Comparison of ENCODE assay signal across 16 mouse cellular contexts in the genomic region with DNA sequence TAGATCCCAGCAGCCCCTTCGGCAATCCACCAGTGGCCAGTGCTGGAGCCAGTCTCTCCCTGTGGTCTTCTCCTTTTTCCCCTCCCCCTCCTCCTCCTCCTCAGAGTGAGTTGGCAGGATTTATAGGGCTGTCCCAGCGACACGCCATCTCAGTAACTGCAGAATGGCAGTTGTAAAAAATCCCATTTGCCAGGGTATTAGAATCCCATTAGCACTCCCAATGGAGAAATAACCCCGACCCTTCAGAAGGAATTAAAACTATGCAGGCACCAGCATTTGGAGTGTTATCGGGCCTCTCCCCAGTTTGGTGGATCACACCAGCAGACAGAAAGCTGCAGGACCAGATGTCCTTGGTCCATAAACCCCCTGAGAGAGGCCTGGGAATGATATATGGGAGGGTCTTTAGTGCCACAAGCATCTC.
DNase-seq lines count a peak whose midpoint lies in the region; ATAC-seq lines count a peak whose summit lies in the region.
"Had no signal": no experiment of that assay in that cellular context is flagged by ENCODE, and none has a peak within 500 bp of the region (broad histone marks: within the 10 kb centered on the region; RNA-seq: fewer than 3 reads in every experiment).

No protein-coding gene starts in this region.

- ATAC-seq in midbrain, embryonic 14.5 days (ENCODE audit: low FRiP score, low TSS enrichment): no peak

- peak; percentile 50 for DNase-seq in embryo, embryonic 10.5 days (ENCODE audit: low spot score)
- DNase-seq in embryo, embryonic 10 days (ENCODE audit: low spot score): no peak
- DNase-seq in midbrain, embryonic 14.5 days: peak; percentile 56
- no peak for DNase-seq in midbrain, embryonic 10.5 days (ENCODE audit: low spot score)
- peak; percentile 26 for DNase-seq in neural tube, embryonic 10.5 days (ENCODE audit: extremely low spot score, low spot score)
- DNase-seq in ovary, adult 18-20 months (ENCODE audit: low spot score): no peak
- no peak for DNase-seq in right cerebral cortex, adult 2 months (ENCODE audit: low spot score in 2 of 2)
- no peak for DNase-seq in Muller cell, postnatal 12 days (ENCODE audit: inconsistent ontology term)
- DNase-seq: adrenal gland, adult 2 months; cerebellum, postnatal 14 days; gastrocnemius, postnatal 14 days; kidney, adult 11 months; left cerebral cortex, postnatal 4 days had no signal

- no peaks in the 10 kb centered on the region for H3K9me3 ChIP-seq in midbrain, embryonic 14.5 days (ENCODE audit: control insufficient read depth, low read length)
- no peaks in the 10 kb centered on the region for H3K9me3 ChIP-seq in midbrain, embryonic 10.5 days (replicated peaks)
- H3K9me3 ChIP-seq: forebrain, embryonic 12.5 days; hindbrain, embryonic 12.5 days had no signal

- WGBS in midbrain, embryonic 14.5 days: 26% methylated on average over 5 of the region's 5 CpGs
- WGBS in midbrain, embryonic 10.5 days: 65% methylated on average over 5 of the region's 5 CpGs

- H3K27ac ChIP-seq in midbrain, embryonic 14.5 days (replicated peaks; ENCODE audit: low read depth, low read length): no peak overlapping the region
- H3K27ac ChIP-seq in midbrain, embryonic 10.5 days (replicated peaks): no peak overlapping the region
- H3K27ac ChIP-seq: forebrain, embryonic 12.5 days; hindbrain, embryonic 12.5 days; liver, embryonic 14.5 days had no signal

- no peak overlapping the region for H3K9ac ChIP-seq in midbrain, embryonic 14.5 days (replicated peaks; ENCODE audit: low read length)
- H3K9ac ChIP-seq: forebrain, embryonic 12.5 days; hindbrain, embryonic 12.5 days; liver, embryonic 14.5 days had no signal

- H3K4me3 ChIP-seq in midbrain, embryonic 14.5 days (replicated peaks; ENCODE audit: low read depth, low read length): no peak overlapping the region
- no peak overlapping the region for H3K4me3 ChIP-seq in midbrain, embryonic 10.5 days
- H3K4me3 ChIP-seq: forebrain, embryonic 12.5 days; hindbrain, embryonic 12.5 days had no signal

- H3K27me3 ChIP-seq in midbrain, embryonic 14.5 days (ENCODE audit: control insufficient read depth, insufficient read depth, low read length): no peaks in the 10 kb centered on the region
- no peaks in the 10 kb centered on the region; the same call in 1 of the 2 replicates for H3K27me3 ChIP-seq in midbrain, embryonic 10.5 days (ENCODE audit: low read depth, poor library complexity, severe bottlenecking)
- H3K27me3 ChIP-seq: hindbrain, embryonic 12.5 days had no signal

- H3K4me2 ChIP-seq in midbrain, embryonic 14.5 days (ENCODE audit: low read length): no peak overlapping the region
- H3K4me2 ChIP-seq: forebrain, embryonic 12.5 days; hindbrain, embryonic 12.5 days had no signal

- H3K4me1 ChIP-seq in midbrain, embryonic 14.5 days (ENCODE audit: control insufficient read depth, insufficient read depth, low read length): peaks cover 10% of the 10 kb centered on the region
- peaks cover 21% of the 10 kb centered on the region for H3K4me1 ChIP-seq in midbrain, embryonic 10.5 days

- H3K36me3 ChIP-seq in midbrain, embryonic 14.5 days (ENCODE audit: control insufficient read depth, insufficient read depth, low read length): no peaks in the 10 kb centered on the region
- no peaks in the 10 kb centered on the region for H3K36me3 ChIP-seq in midbrain, embryonic 10.5 days
- H3K36me3 ChIP-seq: forebrain, embryonic 12.5 days; hindbrain, embryonic 12.5 days had no signal

Comparison
In these comparisons a context has a peak if more than half of its experiments do, and no peak if none do; other contexts are left out.
1. DNase-seq: peak in embryo, embryonic 10.5 days (single experiment), midbrain, embryonic 14.5 days (single experiment) and neural tube, embryonic 10.5 days (single experiment); none in embryo, embryonic 10 days (single experiment), midbrain, embryonic 10.5 days (single experiment), ovary, adult 18-20 months (single experiment), right cerebral cortex, adult 2 months (0 of 2) and Muller cell, postnatal 12 days (single experiment).